Mouse (Mus musculus) spleen, adult 2 months (tissue): ENCODE results near the gene Map3k4.

Experiments
- CTCF ChIP-seq: fragments of 200-500 bp; IDR thresholded peaks from 2 replicates; pipeline ENCODE4 v1.5.1; 2011; ENCODE audit warnings: mild to moderate bottlenecking, inconsistent platforms; ENCODE audit not compliant: insufficient read depth, insufficient read length, insufficient replicate concordance; ENCODE audit errors: extremely low read depth
- POLR2A ChIP-seq: fragments of 200-500 bp; IDR thresholded peaks from 2 replicates; pipeline ENCODE4 v1.6.1; 2011; ENCODE audit warnings: low read depth, low read length, inconsistent platforms

DNA sequence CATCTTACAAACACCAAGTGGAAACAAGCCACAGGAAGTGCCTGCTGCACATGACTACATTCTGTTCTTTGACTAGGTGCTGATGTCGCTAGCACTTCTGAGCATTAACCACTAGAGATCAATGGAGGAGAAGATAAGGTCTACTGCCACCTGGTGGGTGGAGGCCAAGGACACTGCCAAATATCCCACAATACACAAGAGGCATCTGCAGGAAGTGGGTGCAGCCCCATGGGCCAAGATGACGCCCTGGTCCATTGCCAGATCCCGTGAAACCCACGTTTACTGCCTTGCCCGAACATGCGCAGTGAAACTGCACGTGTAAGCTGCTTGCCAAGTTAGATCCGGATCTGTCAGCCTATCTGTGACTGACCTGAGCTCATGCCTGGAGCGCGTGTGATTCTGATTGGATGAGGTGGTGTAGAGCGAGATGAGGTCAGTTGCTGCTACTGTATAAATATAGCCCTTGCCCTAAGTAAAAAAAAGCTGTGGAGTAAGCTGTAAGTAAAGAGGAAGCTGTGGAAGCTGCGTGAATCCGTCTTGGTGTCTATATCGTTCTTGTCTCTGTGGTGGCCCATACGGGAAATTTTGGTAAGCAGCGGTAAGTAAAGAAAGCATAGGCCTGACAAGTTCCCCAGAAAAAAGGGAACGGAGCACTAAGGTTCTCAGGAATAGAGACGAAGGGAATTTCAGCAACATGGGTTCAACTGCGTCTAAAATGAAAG lies 68.7 kb downstream of the Map3k4 start:
- TF ChIP-seq CTCF (no peak), POLR2A (no peak)
